Mouse (Mus musculus): ENCODE results near the gene Klk1b21. TPM values are rescaled to one million over a fixed set of nuclear protein-coding genes. Genes with fewer than 3 reads are reported as not detected.

The Klk1b21 gene
- polyA plus RNA-seq (2014; fragmentation: Illumina TruSeq; extraction: RNeasy Lipid Tissue Mini Kit (QIAGEN cat#74804)), result 0.60 TPM

GRCm38 (mm10) chr7:44102028-44102427 lies at the start of gene Klk1b21:
Klk1b21 (plus strand) TSS chr7:44102328.

DNA sequence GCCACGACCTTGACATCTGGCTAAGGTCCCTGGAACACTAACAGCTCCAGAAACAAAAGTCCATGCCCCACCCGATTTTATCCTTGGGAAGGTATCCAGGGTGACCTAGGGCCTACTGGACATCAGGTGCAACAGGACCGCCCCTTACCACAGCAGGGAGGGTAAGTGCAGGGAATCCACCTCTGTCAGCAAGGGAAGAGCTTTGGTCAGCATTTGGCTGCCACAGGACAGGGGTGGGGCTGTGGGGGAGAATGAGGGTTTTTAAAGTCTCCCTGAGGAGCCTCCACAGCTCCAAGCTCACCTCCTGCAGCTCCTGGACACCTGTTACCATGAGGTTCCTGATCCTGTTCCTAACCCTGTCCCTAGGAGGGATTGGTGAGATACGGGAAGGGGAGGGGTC lies 10.2 kb downstream of the Klk1b21 start, which contains the start of gene Klk1b22:
Gene Klk1b22 (plus strand): TSS at position 301 of the 400 bp plus-strand sequence.

DNA sequence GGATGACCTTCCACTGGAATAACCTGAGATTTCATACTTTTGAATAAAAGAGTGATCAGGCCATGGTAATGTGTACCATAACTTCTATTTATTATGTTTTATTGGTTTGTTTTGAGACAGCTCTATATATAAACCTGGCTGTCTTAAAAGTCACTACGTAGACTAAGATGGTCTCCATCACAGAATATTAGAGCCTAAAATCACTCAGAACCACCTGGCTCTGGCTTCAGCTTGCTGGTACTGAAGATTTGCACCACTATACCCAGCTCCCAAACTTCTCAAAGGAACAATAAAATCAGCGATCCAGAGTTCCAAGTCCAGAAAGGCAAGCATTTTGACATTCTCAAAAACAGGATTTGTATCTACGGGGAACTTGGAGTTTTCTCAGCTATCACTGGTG lies 34.3 kb downstream of the Klk1b21 start, which contains the start of gene Klk1b16:
Gene Klk1b16 (plus strand): TSS at position 301 of the 400 bp plus-strand sequence.

Other genes starting within 250 kb of the Klk1b21 start
- not detected for gene Klk4, start 221.2 kb upstream of the Klk1b21 start, polyA plus RNA-seq (2014; fragmentation: Illumina TruSeq; extraction: RNeasy Lipid Tissue Mini Kit (QIAGEN cat#74804))
- gene Klk15, start 168.6 kb upstream of the Klk1b21 start, polyA plus RNA-seq (2014; fragmentation: Illumina TruSeq; extraction: RNeasy Lipid Tissue Mini Kit (QIAGEN cat#74804)), result not detected
- gene Klk1b8, start 151.7 kb upstream of the Klk1b21 start, polyA plus RNA-seq (2014; fragmentation: Illumina TruSeq; extraction: RNeasy Lipid Tissue Mini Kit (QIAGEN cat#74804)), result not detected
- not detected for gene Klk1b1, start 135.6 kb upstream of the Klk1b21 start, polyA plus RNA-seq (2014; fragmentation: Illumina TruSeq; extraction: RNeasy Lipid Tissue Mini Kit (QIAGEN cat#74804))
- not detected for gene Klk1b9, start 126.3 kb upstream of the Klk1b21 start, polyA plus RNA-seq (2014; fragmentation: Illumina TruSeq; extraction: RNeasy Lipid Tissue Mini Kit (QIAGEN cat#74804))
- not detected for gene Klk1b11, start 106.5 kb upstream of the Klk1b21 start, polyA plus RNA-seq (2014; fragmentation: Illumina TruSeq; extraction: RNeasy Lipid Tissue Mini Kit (QIAGEN cat#74804))
- gene Klk1b26, start 90.2 kb upstream of the Klk1b21 start, polyA plus RNA-seq (2014; fragmentation: Illumina TruSeq; extraction: RNeasy Lipid Tissue Mini Kit (QIAGEN cat#74804)), result not detected
- not detected for gene Klk1b27, start 50.0 kb upstream of the Klk1b21 start, polyA plus RNA-seq (2014; fragmentation: Illumina TruSeq; extraction: RNeasy Lipid Tissue Mini Kit (QIAGEN cat#74804))
- not detected for gene Klk1b22, start 10.3 kb downstream of the Klk1b21 start, polyA plus RNA-seq (2014; fragmentation: Illumina TruSeq; extraction: RNeasy Lipid Tissue Mini Kit (QIAGEN cat#74804))
- not detected for gene Klk1b16, start 34.4 kb downstream of the Klk1b21 start, polyA plus RNA-seq (2014; fragmentation: Illumina TruSeq; extraction: RNeasy Lipid Tissue Mini Kit (QIAGEN cat#74804))
- not detected for gene Klk1b24, start 85.9 kb downstream of the Klk1b21 start, polyA plus RNA-seq (2014; fragmentation: Illumina TruSeq; extraction: RNeasy Lipid Tissue Mini Kit (QIAGEN cat#74804))
- not detected for gene Klk1b3, start 95.9 kb downstream of the Klk1b21 start, polyA plus RNA-seq (2014; fragmentation: Illumina TruSeq; extraction: RNeasy Lipid Tissue Mini Kit (QIAGEN cat#74804))
- not detected for gene Klk1b4, start 105.1 kb downstream of the Klk1b21 start, polyA plus RNA-seq (2014; fragmentation: Illumina TruSeq; extraction: RNeasy Lipid Tissue Mini Kit (QIAGEN cat#74804))
- not detected for gene Klk1b5, start 113.6 kb downstream of the Klk1b21 start, polyA plus RNA-seq (2014; fragmentation: Illumina TruSeq; extraction: RNeasy Lipid Tissue Mini Kit (QIAGEN cat#74804))
- 1.2 TPM for gene Klk1, start 123.0 kb downstream of the Klk1b21 start, polyA plus RNA-seq (2014; fragmentation: Illumina TruSeq; extraction: RNeasy Lipid Tissue Mini Kit (QIAGEN cat#74804))
- not detected for gene Gm36864, start 133.8 kb downstream of the Klk1b21 start, polyA plus RNA-seq (2014; fragmentation: Illumina TruSeq; extraction: RNeasy Lipid Tissue Mini Kit (QIAGEN cat#74804))
- not detected for gene 1700028J19Rik, start 144.4 kb downstream of the Klk1b21 start, polyA plus RNA-seq (2014; fragmentation: Illumina TruSeq; extraction: RNeasy Lipid Tissue Mini Kit (QIAGEN cat#74804))
- 40.3 TPM for gene 2410002F23Rik, start 144.4 kb downstream of the Klk1b21 start, polyA plus RNA-seq (2014; fragmentation: Illumina TruSeq; extraction: RNeasy Lipid Tissue Mini Kit (QIAGEN cat#74804))
- not detected for gene Acp4, start 155.1 kb downstream of the Klk1b21 start, polyA plus RNA-seq (2014; fragmentation: Illumina TruSeq; extraction: RNeasy Lipid Tissue Mini Kit (QIAGEN cat#74804))
- not detected for gene Gm15517, start 159.1 kb downstream of the Klk1b21 start, polyA plus RNA-seq (2014; fragmentation: Illumina TruSeq; extraction: RNeasy Lipid Tissue Mini Kit (QIAGEN cat#74804))
- gene Clec11a, start 204.6 kb downstream of the Klk1b21 start, polyA plus RNA-seq (2014; fragmentation: Illumina TruSeq; extraction: RNeasy Lipid Tissue Mini Kit (QIAGEN cat#74804)), result 2.9 TPM
- 0.06 TPM for gene Shank1, start 207.9 kb downstream of the Klk1b21 start, polyA plus RNA-seq (2014; fragmentation: Illumina TruSeq; extraction: RNeasy Lipid Tissue Mini Kit (QIAGEN cat#74804))